Mouse (Mus musculus) fibroblast of lung, adult 2 months (primary cell): Measurements from ENCODE around the gene Fam166a.

Source experiments
- DNase-seq: peaks from one replicate; pipeline ENCODE4 v3.0.0-alpha.2; 2011; ENCODE audit warnings: low read depth

Gene Fam166a

DNA sequence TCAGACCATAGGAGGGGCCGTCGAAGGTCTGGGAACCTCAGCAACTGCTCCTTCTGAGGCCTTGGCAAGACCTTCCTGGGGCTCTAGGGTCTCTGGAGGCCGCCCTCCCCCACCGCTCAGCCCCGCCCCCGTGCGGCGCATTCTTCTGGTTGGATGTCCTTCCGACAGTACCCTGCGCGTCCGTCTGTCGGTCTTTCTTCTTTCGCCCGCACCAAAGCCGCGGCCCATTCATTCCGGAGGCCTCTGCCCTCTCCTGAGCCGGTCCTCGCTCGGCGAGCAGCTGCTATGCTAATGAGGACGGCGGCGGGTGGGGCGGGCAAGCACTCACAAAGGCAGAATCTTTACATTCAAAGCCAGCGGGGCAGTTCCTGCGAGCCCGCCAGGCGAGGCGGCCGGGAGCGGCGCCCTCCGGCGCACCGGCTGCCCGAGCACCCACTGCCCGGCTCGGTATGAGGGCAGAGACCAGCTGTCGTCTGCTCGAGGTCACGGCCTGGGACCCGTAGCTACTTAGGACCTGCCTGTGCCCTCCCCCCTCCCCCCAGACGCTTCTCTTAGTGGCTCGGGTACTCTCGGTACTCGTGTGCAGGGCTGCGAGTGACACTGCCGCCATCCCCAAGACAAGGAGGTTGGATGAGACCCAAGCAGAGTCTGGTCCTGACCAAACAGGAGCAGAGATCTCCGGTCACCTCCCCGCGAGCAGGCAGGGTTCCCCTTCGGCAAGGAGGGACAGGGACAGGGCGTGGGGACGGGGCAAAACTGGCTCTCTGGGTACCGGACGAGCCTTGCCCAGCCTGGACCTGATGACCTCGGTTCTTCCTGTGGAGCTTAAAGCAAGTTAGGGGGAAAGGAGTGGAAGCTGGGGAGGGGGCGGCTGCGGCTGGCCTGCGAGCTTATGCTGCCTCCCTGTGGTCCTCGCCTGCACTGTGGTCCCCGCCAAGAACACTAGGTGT lies 32.6 kb upstream of the Fam166a start:
- DNase-seq, result no peak

DNA sequence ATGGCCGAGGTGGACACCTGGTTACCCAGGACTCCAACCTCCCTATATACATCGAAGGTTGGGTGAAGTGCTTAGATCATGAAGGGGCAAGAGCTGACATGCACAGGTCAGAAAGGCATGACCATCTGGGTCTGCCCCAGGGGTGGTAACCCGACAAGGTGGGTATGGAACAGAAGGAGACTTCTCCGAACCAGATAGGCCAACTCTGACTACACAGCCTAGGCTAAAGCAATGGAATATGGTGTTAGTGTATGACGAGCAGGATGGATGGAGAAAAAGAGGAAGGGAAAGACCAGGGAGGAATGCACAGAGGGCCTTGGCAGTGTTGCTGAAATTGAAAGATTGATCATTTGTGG lies 32.0 kb upstream of the Fam166a start:
- no peak for DNase-seq

DNA sequence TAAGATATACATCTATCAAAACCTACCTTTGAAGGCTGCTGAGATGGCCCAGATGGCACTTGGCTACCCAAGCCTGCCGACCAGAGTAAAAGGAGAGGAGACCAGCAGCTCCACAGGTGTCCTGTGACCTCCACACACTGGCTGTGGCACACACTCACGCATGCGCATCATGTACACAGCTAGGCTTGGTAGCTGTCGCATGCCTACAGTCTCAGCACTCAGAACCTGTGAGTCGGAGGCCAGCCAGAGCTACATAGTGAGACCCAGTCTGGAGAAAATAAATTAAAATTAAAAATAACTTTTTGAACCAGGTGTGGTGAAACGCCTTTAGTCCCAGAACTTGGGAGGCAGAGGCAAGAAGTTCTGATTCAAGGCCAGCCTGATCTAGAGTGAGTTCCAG lies 30.7 kb upstream of the Fam166a start:
- DNase-seq, result no peak

DNA sequence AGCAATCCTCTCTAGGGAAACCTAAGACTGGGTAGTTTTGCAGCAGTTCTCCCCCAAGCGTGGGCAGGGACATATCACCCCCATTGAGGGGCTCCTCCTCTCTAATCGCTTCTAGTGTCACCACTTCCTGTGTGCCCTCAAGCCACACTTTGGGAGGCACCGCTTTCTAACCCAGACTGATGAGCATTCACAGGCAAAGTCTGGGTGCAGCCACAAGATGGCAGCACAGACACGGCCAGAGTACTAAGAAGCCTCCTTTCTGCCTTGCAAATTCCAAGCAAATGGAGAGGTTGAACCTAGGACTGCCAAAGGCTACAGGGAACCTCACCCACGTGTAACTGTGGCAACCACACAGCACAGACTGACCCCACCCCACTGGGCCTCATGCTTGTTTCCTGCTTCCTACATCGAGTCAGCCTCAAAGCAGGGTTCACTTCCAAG lies 25.2 kb upstream of the Fam166a start:
- DNase-seq, result peak; percentile 87

DNA sequence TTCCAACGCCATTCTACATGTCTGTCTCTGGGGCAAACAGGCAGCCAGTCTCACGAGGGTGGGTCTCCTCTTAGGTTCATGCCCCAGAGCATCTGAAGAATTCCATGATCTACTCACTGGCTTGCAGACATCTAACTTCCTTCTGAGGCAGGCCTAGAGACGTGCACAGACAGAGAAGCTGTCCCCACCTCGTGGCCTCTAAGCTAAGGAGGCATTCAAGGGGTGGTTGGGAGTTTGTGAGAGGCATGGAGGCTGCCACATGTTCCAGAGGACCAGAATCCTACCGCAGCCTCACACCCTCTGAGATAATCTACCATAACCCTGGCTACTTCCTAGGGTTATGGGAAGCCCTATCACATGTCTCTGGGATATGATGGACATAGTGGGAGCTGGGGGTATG lies 24.5 kb upstream of the Fam166a start:
- DNase-seq, result no peak

DNA sequence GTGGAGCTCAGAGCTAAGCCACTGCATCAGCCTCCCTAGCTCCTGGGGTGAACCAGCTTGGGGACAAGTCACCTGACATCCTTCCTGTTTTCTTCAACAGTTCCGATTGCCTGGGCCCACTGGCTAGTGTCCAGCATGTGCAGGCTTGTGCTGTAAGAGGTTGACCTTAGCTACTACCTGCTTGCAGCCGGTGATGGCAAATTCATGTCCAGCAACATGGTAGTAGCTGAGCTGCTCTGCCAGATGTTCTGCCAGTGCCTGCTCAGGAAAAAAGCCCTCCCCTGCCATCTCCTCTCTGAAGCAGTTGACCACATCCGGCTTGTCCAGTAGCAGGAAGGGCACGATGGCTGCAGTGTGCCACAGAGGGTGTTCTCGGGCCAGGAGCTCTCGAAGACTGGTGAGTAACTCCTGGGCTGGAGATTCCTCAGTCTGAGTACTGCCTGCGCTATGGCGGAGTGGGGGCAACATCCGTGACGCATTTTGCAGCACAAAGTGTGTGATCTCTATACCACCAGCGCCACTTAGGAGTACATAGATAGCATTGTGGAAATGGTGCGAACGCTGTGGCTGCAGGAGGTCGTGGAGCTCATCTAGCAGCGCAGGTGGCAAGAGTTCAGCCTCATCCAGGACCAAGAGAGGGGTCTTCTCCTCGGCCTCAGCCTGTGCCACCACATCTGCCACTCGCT lies 23.9 kb upstream of the Fam166a start:
- no peak for DNase-seq

DNA sequence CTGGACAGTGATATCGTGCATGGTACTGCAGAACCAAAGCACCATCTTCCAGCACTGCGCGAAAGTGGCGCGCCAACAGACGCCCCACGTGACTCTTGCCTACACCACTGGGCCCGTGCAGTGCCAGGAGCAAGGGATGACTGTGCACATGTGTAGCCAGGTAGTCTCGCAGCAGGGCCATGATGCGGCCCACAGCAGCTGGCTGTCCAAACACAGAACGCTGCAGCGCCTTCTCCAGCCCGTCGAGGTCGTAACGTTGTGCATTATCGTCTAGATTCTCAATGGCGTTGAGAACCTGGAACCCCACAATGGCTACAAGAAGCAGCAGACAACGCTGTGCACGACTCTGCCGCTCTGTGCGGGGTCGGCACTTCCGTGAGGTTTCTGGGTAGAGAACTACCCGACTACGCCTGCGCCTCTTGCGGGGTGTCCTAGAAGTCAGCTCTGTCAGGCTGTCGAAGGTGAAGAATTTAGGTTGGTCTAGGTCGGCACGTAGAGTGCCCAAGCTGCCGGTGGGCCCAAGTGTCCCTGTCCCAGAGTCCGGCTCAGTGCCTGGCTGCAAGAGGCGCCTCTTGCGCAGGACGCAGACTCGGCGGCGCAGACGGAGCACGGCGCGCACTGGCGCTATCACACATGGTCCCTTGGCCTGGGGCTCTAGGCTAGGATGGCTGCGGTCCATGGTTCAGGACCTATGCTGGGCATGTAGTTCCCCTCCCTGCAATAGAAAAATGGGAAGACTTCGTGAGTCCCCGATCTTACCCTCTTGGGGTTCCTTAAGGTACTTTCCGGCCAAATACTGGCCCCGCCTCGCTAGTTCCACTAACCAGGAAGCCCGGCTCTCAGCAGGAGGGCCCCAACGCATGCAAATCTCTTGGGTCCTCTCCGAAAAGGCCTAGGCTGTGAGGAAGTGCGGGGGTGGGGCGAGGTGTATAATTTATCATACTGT lies 23.1 kb upstream of the Fam166a start:
- no peak for DNase-seq

DNA sequence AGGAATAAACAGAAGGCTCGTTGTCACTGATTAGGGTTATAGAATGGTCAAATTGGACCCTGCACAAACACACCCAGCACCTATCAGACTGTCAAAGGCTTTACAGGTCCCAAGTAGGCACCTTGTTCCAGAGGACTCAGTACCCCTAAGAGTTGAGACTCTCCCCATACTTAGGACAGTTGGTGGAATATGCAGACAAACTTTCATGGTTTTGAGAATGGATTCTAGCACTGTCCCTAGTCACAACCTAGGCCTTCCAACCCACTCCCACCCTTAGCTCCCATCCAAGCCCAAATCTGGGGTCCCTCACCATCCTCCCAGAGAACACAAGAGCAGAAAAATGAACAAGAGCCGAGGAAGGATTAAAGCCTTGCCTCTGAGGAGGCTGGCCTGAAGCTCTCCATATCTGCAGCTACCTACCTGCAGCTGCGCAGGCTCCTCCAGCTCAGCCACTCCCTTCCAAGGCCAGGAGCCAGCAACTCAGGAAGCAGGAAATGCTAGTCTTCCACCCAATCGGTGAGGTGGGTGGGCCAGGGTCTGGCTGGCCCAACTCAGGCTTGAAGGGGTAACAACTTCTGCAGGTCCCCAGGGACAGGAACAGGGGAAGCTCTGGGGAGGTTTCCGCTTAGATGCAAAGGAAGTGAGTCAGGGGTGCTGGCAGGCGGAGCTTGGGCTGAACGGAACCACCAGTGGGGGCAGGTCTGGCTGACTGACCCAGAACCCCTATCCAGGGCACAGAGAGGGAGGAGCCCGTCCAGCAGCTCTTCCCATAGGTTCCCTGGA lies 22.2 kb upstream of the Fam166a start, which contains the start of gene Tor4a:
Gene Tor4a (minus strand): TSS at position 715 of the 783 bp plus-strand sequence.
- DNase-seq, result peak; percentile 76

DNA sequence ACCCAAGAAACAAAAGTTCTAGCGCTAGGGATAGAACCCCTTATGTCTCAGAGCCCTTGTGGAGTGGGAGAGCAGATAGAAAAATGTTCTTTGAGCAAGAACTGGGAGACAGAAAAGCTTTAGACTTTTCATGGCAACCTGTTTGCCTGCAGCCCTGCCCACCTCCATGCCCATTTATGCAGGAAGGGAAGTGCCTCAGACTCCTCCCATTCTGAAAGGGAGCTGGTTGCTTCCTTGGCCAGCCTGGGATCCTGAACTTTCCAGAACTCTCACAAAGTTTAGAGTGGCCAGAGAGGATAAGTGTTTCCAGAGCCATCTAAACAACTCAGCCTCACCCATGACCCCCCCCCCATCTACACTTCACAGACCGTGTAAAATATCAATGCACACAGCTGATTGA lies 21.4 kb upstream of the Fam166a start:
- no peak for DNase-seq

DNA sequence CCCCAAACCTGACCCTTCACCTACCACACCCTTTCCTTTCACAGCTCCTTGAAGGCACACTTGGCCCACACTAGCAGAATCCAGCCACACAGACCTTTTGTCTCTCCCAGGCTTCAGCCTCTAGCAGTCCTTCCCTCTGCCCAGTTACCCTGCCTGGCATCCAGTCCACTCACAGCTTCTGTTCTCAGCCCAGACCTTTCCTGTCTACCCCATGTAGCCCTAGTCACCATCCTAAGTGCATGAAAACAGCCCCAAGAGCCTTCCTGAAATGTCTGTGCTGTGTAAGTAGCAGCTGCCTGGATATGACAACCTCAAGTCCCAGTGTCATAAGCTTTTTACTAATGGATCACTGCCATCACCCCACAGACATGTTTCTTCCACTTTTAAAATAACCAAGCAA lies 20.6 kb upstream of the Fam166a start:
- DNase-seq, result no peak

DNA sequence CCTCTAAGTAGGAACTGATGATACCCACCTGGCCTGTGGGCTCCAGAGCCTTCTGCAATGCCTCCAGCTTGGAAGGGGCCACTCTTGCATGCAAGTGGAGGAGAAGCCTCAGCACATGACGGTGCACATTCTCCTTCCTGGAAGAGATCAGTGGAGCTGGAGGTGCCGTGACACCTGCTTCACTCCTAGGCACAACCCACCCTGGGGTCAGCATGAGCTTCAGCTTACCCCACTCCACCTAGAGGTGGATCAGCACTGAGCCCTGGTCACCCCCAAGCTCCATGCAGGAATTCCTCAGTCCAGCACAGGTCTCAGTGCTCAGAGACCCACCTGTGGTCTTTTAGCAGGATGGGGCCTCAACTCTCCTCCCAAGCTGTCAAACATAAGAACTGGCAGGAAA lies 17.9 kb upstream of the Fam166a start:
- no peak for DNase-seq

DNA sequence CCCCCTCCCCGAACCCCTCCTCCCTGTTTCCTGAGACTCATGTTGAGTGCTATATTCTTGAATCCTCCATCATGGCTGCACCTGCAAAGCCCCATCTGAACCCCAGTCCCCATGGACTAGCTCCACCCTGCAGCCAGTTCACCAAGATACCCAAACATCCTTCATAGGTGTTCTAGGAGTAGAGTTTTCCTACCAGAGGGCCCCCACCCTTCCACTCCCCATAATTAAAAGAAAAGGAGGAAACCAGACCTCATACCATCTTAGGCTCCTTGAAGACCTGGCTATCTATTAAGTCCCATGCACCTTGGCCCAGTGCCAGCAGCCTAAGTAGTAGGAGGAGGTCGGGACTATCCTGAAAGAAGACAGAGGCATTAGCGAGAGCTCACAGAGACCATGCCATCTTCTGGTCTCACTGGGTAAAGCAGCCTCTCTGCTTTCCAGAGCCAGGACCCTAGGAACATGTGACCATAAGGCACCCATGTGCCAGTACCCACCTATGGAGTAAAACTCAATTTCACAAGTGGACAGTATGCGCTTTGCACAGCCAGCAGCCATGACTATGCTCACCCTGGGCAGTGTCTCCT lies 14.8 kb upstream of the Fam166a start:
- no peak for DNase-seq

DNA sequence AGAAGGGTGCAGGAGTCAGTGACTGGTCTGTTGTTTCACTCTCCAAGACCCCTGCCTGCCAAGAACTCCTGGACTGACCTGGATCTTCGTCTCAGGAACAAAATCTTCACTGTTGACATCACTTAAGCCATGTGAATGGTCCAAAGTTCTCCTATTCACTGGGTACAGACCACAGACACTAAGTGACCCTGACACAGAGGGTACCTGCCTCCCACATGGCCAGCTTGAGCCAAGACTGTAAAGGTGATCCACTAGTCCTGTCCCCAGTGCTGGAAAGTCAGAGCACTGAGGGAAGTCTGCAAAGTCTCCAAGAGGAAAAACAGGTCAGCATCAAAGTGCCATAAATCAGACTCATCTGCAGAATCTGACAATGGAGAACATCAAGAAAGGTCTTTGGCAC lies 11.0 kb upstream of the Fam166a start:
- no peak for DNase-seq

DNA sequence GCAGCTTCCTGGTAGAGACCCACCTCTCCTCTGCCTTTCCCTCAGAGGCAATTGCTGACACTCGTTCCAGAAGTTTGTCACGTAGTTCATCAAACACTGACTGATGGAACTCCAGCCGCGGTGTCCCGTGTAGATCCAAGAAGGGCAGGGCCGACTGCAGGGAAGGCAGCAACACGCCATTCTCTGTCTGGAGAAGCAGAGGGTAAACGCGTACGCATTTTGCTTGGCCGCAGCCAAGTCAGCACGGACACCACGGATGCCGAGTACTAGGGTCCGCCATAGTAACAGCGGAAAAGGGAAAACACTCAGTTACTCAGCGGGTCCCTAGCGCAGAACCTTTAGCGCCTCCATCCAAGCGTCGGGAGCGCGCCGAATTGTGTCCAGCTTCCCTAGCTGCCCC lies 7.9 kb upstream of the Fam166a start:
- DNase-seq, result no peak

DNA sequence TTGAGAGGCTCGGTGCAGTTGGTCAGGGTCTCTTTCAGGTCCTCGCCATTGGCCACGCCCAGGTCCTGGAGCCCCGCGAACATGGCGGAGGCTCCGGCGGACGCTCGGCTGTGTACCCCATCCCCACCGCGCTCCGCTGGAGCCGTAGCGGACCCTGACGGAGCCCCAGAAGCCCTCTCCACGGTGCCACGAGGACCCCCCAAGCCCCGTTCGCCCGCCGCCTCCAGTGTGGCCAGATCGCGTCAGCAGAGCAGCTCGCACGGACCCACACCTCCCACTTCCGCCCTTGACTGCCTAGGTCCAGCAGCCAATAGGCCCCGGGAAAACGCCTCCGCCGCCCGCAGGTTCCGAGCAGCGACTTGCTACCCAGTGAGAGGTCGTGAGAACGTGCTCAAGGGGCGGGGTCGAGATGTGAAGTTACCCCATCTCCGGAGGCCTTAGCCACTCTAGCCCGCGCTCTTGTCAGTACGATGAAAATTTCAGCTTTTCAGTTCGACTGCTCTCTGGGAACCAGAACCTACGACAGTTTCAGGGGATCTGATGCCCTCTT lies 7.3 kb upstream of the Fam166a start, which contains the start of gene Nelfb:
Gene Nelfb (minus strand): TSS at position 369 of the 550 bp plus-strand sequence.
- peak; percentile 83 for DNase-seq

DNA sequence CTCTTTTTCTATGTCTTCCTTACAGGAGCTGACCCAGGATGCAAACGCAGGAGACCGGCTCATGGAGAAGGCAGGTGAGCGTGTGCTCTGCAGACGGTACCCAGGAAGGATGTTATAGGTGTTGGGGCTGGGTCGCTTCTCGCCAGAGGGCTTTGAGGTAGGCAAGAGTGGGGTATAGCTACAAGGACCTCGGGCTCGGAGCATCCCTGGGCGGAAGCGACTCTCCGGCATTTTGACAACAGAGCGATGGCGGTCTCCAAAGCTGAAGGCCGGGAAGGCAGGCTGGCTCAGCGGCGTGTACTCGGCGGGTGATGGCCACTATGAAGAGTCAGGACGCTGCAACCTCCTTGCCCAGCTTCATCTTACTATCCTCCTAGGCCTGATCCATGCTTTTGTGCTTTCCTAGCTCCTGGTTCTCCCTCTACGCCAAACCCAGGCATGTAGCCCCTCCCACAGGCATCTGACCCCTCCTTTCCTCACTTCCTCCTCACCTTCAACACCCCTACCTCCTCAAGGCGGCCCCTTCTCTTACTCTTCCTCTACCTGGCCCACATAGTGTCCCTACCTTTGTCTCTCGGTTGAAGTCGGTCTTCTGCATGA lies 5.2 kb upstream of the Fam166a start:
- DNase-seq, result no peak

DNA sequence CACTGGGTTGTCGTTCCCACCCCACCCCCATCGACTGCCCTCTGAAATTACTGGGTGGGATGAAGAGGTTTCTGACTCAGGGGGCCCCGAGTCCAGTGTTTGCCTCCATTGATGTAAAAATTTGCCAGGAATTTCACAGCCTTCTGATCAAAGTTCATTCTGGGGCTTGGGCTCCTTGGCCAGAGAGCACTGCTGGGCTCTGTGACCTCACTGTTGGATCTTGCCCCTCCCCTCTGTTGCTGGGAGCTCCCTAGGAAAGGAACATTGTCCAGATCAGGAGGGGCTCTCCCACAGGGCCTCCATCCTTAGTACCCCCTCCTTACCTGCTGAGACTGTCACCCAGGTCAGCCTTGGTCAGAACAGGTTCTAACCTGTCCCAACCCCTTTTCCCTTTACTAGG lies 4.1 kb upstream of the Fam166a start, which contains the start of gene Stpg3:
Gene Stpg3 (minus strand): TSS at position 194 of the 400 bp plus-strand sequence.
- DNase-seq, result no peak

DNA sequence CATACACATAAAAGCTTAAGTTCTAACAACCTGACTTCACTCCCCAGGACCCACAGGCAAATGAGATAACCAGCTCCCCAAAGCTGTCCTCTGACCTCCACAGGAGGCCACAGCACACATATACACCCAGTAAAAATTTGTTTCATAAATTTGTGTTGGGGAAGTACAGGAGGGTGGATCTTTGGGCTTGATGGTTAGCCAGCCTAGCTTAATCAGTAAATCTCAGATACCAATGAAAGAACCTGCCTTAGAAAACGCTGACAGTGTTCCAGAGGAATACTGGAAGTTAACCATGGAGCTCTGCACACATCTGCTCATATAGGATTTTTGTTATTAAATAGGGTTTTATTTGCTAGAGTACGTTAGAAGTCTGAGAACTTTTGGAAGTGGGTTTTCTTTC lies 879 bp upstream of the Fam166a start:
- no peak for DNase-seq

DNA sequence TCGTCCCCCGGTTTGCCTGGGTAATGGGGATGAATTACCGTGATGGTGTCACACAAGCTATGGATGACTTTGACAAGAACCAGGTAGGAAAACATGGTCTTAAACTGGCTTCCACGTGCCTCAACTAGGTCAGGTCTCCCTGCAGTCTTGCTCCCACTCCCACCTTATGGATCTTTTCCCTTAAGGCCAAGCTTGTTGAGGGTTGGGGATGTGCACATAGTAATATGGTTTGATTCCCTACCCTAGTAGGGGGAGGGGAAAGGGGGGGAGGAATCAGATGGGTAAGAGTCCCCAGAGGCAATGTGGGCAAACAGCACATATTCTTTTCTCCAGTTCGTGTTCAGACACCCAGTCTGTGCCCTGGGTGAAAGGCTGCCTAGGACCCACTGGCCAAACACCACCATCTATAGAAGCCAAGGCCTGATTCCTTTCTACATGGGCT lies 2.8 kb downstream of the Fam166a start:
- DNase-seq, result no peak
